Mouse (Mus musculus) embryonic fibroblast, embryonic 13.5 days (primary cell): ENCODE results near the gene Sptbn1. TPM values are rescaled to one million over a fixed set of nuclear protein-coding genes. Genes with fewer than 3 reads are reported as not detected.
A peak's percentile ranks its signal among the peaks of the same experiment; 100 is the strongest.

Experiments used
- H3K27ac ChIP-seq: 2 replicates; pipeline ENCODE4 v1.5.1; 2012; ENCODE audit warnings: low read length, control low read depth, inconsistent platforms; ENCODE audit not compliant: insufficient read depth
- H3K4me1 ChIP-seq: 2 replicates; pipeline ENCODE4 v1.6.1; 2011; ENCODE audit warnings: low read length; ENCODE audit not compliant: control insufficient read depth, insufficient read depth
- H3K4me3 ChIP-seq: 2 replicates; pipeline ENCODE4 v1.5.1; 2011; ENCODE audit warnings: mild to moderate bottlenecking, control low read depth, low read length; ENCODE audit not compliant: insufficient read depth
- CTCF ChIP-seq: IDR thresholded peaks from 2 replicates; pipeline ENCODE4 v1.5.1; 2011; ENCODE audit warnings: mild to moderate bottlenecking, control low read depth, low read length, moderate library complexity, borderline replicate concordance; ENCODE audit not compliant: insufficient read depth
- POLR2A ChIP-seq: IDR thresholded peaks from 2 replicates; pipeline ENCODE4 v1.6.1; 2011; ENCODE audit warnings: low read depth, mild to moderate bottlenecking, control low read depth, low read length, moderate library complexity
- polyA plus RNA-seq: library from polyadenylated mRNA; stranded (reverse); fragments of >200 nt; gene quantifications from 2 replicates; pipeline ENCODE4 v1.2.4, GENCODE M21; 2011; ENCODE audit warnings: low read depth; ENCODE audit not compliant: missing spikeins, insufficient read length

Gene Sptbn1
- polyA plus RNA-seq: 268 and 314 TPM in 2 replicates

DNA sequence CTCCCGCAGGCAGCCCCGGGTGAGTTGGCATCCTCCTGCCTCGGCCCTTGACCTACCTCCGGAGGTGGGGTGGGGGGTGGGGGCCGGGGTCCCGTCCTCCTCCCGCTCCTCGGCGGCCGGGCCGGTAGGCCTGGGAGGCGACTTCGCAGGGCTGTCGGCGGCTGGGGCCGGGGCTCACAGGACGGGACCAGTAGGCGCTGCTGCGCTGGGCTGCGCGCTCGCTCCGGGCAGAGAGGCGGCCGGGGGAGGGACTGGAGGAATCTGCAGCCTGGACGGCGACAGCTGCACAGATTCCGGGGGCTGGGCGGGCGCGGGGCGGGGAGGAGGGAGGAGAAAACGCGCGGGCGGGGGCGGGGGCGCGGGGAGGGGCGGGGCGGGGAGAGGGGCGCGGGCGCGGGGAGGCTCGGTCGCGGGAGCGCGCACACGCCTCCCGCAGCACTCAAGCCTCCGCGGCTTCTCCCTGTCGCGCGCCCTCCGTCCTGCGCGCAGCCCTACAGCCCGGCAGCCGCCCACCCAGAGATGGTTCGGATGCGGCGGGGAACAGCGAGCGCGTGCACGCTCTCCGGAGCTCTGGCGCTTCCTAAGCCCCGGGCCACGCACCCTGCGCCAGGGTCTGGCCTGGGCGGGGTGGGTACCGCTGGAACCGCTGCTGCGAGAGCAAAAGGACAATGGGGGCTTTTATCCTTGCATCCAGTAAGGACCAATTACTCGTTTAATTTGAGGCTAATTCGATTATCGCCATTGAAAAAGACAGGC, at the start of gene Sptbn1:
Gene Sptbn1 (minus strand): TSS at position 284 of the 756 bp plus-strand sequence.
- TF ChIP-seq CTCF (no peak), POLR2A (peak; percentile 92)
- Histone ChIP-seq H3K27ac (peak within 1 kb of the TSS; percentile 73), H3K4me3 (peak within 1 kb of the TSS; percentile 98), H3K4me1 (no peaks in the 10 kb centered on the region)

DNA sequence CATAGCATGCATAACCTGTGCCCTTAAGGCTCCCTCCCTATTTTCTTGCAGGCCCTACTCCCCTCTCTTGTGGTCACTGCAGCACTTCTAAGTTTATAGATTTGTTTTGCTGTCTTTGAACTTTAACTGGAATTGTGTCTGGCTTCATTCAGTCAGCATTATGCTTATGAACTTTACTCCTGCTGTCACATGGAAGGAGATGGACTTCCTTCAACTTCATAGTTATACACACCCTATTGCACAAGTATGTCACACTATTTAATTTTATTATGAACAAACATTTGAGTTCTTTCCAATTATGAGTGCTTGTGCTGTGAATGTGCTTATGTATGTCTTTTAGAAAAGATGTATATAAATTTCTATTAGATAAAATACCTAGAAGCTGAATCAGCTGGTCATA, 26.3 kb upstream of the Sptbn1 start:
- H3K4me1 ChIP-seq: peaks cover 17% of the 10 kb centered on the region
- no peak for TF ChIP-seq POLR2A
- TF ChIP-seq CTCF: no peak
- H3K4me3 ChIP-seq: no peak overlapping the region
- peak overlapping the region; percentile 55 for H3K27ac ChIP-seq

DNA sequence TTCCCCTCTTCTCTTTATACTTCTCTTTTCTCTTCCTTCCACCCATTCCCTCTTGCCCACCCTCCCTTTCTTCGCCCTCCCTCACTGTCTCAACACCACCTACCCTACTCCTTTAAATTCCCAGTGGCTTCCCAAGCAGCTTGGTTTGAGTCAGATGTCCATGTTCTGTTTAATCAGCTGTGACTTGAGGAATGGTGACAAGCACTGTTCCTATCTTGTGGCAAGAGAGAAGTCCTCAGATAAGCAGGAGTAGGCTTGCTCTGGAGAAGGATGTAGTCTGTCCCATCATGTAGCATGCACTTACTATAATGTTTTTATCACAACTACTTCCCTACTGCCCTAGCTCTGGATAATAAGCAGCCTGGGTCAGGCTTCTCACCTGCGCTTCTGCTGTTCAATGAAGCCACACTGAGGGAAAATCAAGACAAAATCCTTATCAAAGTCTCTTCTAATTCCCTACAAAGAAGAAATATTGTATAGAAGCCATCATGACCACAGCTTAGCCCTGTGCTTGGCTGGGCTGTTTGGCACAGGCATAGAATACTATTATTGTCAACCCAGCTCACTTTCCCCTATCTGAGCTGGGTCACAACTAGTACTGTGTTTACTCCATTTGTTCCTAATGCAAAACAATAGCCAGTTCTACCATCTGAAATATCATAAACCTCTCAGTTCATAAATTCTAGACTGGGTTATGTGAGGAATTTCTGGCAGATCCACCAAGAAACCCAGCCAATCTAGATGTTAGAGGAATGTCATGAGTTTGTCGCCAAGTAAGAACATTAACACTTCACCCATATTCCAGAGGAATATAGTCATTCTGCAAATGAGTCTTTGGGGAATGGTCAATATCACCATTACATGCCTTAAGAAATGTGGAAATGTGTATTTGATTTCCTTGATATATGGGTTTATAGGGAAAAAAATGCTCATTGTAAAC, 24.5 kb upstream of the Sptbn1 start:
- Histone ChIP-seq H3K4me1 (peaks cover 22% of the 10 kb centered on the region), H3K4me3 (no peak overlapping the region), H3K27ac (peak overlapping the region; percentile 82)
- TF ChIP-seq CTCF (no peak), POLR2A (no peak)

DNA sequence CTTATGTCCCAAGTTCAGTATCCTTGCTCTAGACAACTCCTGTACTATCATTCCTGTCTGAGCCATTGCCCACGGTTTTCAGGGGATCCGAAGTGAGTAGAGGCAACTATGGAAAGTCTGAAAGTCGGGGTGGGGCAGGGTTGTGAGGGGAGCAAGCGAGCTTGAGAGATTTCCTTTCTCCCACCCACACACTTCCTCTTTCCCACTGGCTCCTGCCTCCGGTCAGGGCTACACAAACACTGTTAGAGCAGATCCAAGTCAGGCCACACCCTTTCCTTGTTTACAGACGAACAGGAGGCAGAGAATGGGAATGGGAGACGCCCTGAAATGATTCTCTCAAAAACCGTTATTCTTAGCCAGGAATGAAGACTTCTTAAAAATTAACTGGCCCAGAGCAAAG, 23.2 kb upstream of the Sptbn1 start:
- Histone ChIP-seq H3K27ac (peak overlapping the region; percentile 82), H3K4me3 (no peak overlapping the region), H3K4me1 (peaks cover 22% of the 10 kb centered on the region)
- no peak for TF ChIP-seq CTCF
- no peak for TF ChIP-seq POLR2A

DNA sequence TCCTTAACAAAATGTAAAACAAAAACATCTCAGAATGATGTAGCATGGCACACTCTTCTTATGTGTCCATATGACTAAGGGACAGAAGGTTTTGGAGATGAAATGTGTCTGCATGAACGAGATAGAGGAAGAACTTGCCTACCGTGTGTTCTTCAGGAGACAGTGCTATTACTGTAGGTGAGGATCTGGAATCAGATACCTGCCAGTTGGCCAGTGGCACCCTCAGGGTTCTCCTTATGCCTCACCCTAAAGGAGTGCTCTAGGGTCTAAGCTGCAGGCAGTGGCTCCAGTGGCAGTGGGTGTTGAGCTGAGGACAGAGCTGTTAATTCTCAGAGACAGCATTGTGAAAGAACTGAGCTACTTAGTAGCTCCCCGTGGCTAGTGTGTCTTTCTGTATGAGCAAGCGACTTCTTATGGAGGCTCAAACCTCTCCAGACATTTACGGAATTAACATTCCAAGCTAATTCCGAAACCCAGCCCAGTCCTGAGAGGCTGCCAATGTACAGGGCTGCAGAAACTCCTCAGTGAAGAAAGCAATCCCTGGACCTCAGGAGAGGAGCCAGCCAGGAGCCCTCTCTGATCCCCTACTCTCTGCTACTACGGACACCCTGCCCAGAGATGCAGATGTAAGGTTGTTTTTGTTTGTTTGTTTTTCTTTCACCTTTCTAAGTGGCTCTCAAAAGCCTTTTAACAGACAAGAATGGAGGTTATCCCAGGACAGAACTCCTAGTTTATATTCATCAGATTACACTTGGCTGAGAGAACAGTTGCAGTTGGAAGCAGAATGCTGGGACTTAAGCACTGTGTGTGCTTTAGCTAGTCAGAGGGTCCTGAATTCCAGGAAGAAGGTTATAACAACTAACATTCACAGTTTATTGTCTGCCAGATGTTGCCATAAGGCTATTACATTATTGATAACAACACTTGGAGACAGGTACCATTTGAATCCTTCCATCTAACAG, 21.8 kb upstream of the Sptbn1 start:
- no peak overlapping the region for H3K4me3 ChIP-seq
- H3K27ac ChIP-seq: peak overlapping the region; percentile 75
- TF ChIP-seq POLR2A: no peak
- peaks cover 22% of the 10 kb centered on the region for H3K4me1 ChIP-seq

DNA sequence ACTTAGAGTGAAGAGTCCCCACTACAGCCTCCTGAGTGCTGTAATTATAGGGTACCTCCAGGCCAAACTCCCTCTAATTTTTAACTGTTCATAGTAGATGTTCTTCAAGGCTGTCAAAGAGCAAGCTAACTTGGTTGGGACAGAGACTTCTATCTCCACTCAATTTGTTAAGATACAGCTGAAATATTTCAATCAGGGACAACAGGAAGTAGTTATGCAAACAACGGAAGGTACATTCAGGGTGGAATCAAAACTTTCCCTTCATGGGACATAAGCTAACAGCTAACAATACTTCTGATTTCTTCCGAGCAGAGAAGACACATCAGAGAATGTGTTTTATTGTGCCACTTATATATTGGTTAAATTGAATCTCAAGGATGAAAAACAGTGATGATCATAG, 20.1 kb upstream of the Sptbn1 start:
- peak overlapping the region; percentile 78 for H3K27ac ChIP-seq
- TF ChIP-seq POLR2A: no peak
- no peak for TF ChIP-seq CTCF
- H3K4me3 ChIP-seq: no peak overlapping the region
- peaks cover 21% of the 10 kb centered on the region for H3K4me1 ChIP-seq

DNA sequence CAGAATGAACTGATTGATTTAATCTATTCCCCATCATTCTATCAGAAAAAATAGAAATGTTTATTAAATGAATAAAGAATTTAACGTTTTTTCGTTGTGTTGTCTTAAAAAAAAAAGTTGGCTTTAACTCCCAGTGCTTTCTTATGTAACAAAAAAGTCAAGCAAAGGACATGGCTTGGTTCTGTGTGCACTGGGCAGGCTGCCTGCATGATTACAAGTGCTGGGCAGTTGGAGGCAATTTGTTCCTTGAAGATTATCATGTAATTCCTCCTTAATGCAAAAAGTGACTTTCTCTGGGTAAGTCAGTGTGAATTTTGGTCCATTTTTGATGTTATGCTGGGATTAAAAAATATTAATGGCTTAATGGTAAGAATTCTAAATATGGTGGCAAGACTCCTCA, 15.7 kb upstream of the Sptbn1 start:
- no peak overlapping the region for H3K27ac ChIP-seq
- H3K4me3 ChIP-seq: no peak overlapping the region
- no peak for TF ChIP-seq POLR2A
- no peak for TF ChIP-seq CTCF
- H3K4me1 ChIP-seq: no peaks in the 10 kb centered on the region

DNA sequence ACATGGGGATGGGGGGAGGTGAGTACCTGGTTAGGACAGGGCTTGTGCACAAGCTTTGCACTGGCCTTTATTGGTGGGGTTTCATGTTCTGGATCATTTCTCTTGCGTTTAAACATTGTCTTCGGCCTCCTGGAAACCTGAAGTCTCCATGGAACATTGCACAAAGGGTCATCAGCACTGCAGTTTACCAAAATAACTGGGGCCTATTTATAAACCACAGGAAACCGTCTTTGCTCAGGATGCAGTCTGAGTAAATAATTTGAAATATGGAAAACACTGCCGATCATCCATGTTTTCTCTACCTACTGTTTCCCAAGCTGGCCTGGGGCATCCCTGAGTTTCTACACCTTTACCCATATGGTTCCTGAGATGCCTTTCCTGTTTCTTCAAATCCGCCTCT, 13.1 kb upstream of the Sptbn1 start:
- no peak for TF ChIP-seq CTCF
- no peak for TF ChIP-seq POLR2A
- no peaks in the 10 kb centered on the region for H3K4me1 ChIP-seq
- H3K27ac ChIP-seq: no peak overlapping the region

DNA sequence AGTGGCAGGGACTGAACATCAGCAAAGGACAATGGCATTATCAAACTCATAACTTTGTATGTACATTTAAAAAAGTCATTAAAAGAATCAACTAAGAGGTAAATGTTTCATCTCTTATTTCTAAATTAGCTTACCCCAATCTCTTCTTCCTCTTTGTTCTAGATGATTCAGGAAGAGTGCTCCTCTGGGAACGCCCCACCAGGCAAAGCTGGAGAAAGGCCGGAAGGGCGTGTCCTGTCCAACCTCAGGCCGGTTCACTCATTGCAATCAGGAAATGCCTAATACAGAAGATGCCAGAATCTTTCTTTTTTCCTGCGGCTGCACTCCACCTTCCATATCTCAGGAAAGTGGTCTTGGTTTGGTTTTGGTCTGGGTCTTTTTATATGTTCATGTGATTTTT, 11.3 kb upstream of the Sptbn1 start:
- TF ChIP-seq CTCF (no peak), POLR2A (no peak)
- Histone ChIP-seq H3K4me3 (no peak overlapping the region), H3K27ac (no peak overlapping the region), H3K4me1 (no peaks in the 10 kb centered on the region)

More for the DNA sequence above, 13.1 kb upstream of the Sptbn1 start:
- H3K4me3 ChIP-seq: no peak overlapping the region
